Mouse (Mus musculus) ES-Bruce4 (cell line): ENCODE measurements at regions not wholly inside any gene's neighbourhood (a gene's known extent, or its start where the extent isn't known, plus 50 kb on each side); places are given as distances from the start of the nearest gene placed in this dataset.

ENCODE experiments used
- CTCF ChIP-seq: IDR thresholded peaks from one replicate; pipeline ENCODE4 v1.8.1; 2011; ENCODE audit warnings: low read depth, low read length
- EP300 ChIP-seq: IDR thresholded peaks from 2 replicates; pipeline ENCODE4 v1.6.1; 2011; ENCODE audit warnings: low read depth, low read length; ENCODE audit not compliant: insufficient read depth
- POLR2A ChIP-seq: IDR thresholded peaks from one replicate; pipeline ENCODE4 v1.8.1; 2011; ENCODE audit warnings: low read length; ENCODE audit not compliant: insufficient read depth

GRCm38 (mm10) chr15:87369836-87370235, 174.3 kb upstream of the Fam19a5 start:
- TF ChIP-seq EP300, result no peak
- TF ChIP-seq CTCF, result no peak
- no peak for TF ChIP-seq POLR2A
